Mouse (Mus musculus) heart, postnatal 0 days (tissue): ENCODE measurements around the gene Gm49325. TPM values are rescaled to one million over a fixed set of nuclear protein-coding genes. Genes with fewer than 3 reads are reported as not detected.

Experiments
- ATAC-seq: fragments of 200-750 bp; cut with Nextera tagmentation; 2 replicates; pipeline ENCODE4 v1.8.0; 2017; ENCODE audit warnings: low read depth, moderate number of reproducible peaks, moderate library complexity; ENCODE audit not compliant: insufficient read depth
- DNase-seq: peaks from one replicate; pipeline ENCODE4 v3.0.0-alpha.2; 2016; ENCODE audit warnings: low spot score
- H3K27ac ChIP-seq: fragments of 300-500 bp; sonication (generic); 2 replicates; pipeline ENCODE4 v1.5.1; 2014; ENCODE audit warnings: low read depth, mild to moderate bottlenecking
- H3K27me3 ChIP-seq: fragments of 300-500 bp; sonication (generic); 2 replicates; pipeline ENCODE4 v1.6.1; 2014; ENCODE audit warnings: low read length, mixed read lengths; ENCODE audit not compliant: control insufficient read depth, insufficient read depth
- H3K36me3 ChIP-seq: fragments of 300-500 bp; sonication (generic); replicated peaks from 2 replicates; pipeline ENCODE4 v1.6.1; 2014; ENCODE audit warnings: low read length, mixed read lengths; ENCODE audit not compliant: control insufficient read depth, insufficient read depth
- H3K4me1 ChIP-seq: fragments of 300-500 bp; sonication (generic); 2 replicates; pipeline ENCODE4 v1.6.1; 2014; ENCODE audit warnings: antibody characterized with exemption; ENCODE audit not compliant: control insufficient read depth, insufficient read depth
- H3K4me2 ChIP-seq: fragments of 300-500 bp; sonication (generic); 2 replicates; pipeline ENCODE4 v1.6.1; 2014; ENCODE audit warnings: low read depth, mild to moderate bottlenecking, low read length, moderate library complexity
- H3K4me3 ChIP-seq: fragments of 300-500 bp; sonication (generic); 2 replicates; pipeline ENCODE4 v1.5.1; 2014; ENCODE audit warnings: low read depth, low read length
- H3K9ac ChIP-seq: fragments of 300-500 bp; sonication (generic); replicated peaks from 2 replicates; pipeline ENCODE4 v1.6.1; 2014; ENCODE audit warnings: low read depth, low read length, mixed read lengths
- H3K9me3 ChIP-seq: fragments of 300-500 bp; sonication (generic); replicated peaks from 2 replicates; pipeline ENCODE4 v1.6.1; 2016; ENCODE audit warnings: low read length; ENCODE audit not compliant: control insufficient read depth
- CTCF ChIP-seq: IDR thresholded peaks from 2 replicates; pipeline ENCODE4 v1.5.1; 2016; ENCODE audit warnings: antibody characterized with exemption, control low read depth, low read depth
- EP300 ChIP-seq: IDR thresholded peaks from 2 replicates; pipeline ENCODE4 v1.6.1; 2016; ENCODE audit warnings: antibody characterized with exemption, low read depth
- WGBS: fragments of 180-500 bp; shearing (Covaris S2); extraction: QIAGEN DNeasy Blood & Tissue Kit; methylation state at CpG from one replicate; pipeline ENCODE4 v1.1.7; 2014; 5-methylcytosine and 5-hydroxymethylcytosine counted together
- polyA plus RNA-seq: library from polyadenylated mRNA; unstranded; fragments of >200 nt; fragmentation: Nextera tagmentation; extraction: Ambion mirVana; gene quantifications from 2 replicates; pipeline ENCODE4 v1.2.1, GENCODE M21; 2015
- total RNA-seq: library from RNA; depleted of rRNA; stranded (reverse); fragments of >200 nt; gene quantifications from 2 replicates; pipeline ENCODE4 v1.2.3, GENCODE M21; 2014; ENCODE audit warnings: low replicate concordance

Gm49325 gene
- total and polyA plus RNA-seq, 2 experiments from 2014 or later: 13.7 TPM; not detected in 1

DNA sequence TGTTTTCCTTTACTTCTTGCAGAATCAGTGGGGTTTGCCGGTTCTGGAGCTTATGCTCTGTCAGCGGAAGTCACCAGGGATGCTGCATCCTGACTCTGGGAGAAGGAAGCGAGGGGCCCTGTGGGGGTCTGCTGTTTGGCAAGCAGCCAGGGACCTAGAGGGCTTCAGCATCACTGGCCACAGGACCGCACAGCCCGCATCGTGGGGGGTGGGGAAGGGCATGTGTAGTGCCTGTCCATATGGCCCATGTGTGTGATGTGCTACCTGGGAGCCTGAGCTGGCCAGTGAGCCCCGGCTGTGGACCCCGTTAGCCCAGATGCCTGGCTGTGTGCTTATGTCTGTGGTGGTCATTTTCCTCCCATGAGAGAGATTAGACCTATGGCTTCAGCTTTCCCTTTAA, 16.2 kb upstream of the Gm49325 start:
- WGBS: 65% methylated on average over 8 of the region's 8 CpGs
- Histone ChIP-seq H3K4me2 (peak overlapping the region; percentile 30; the same call in 1 of the 2 replicates), H3K9me3 (no peaks in the 10 kb centered on the region), H3K9ac (no peak overlapping the region), H3K27ac (peak overlapping the region; percentile 8), H3K4me3 (no peak overlapping the region), H3K4me1 (peaks cover 19% of the 10 kb centered on the region; the same call in 1 of the 2 replicates), H3K27me3 (no peaks in the 10 kb centered on the region), H3K36me3 (peaks cover 66% of the 10 kb centered on the region)
- ATAC-seq: no peak
- no peak for TF ChIP-seq EP300
- no peak for TF ChIP-seq CTCF
- DNase-seq: no peak

DNA sequence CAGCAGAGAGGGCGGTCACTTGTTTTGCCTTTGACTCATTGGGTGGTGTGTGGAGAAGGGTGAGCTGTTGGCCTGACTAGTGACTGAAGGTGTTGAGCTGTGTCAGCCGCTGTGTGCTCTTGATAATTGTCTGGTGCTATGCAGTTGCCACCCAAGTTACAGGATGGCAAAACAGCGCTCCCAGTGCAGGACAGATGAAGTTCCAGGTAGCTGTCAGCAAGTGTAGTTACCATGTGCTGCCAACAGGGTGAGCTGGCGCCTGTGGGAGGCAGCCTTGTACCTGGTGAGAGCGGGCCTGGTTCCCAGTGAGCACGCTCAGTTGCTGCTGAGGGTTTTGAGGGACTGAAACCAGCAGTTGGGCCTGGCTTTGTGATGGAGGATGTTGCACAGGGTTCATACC, 15.2 kb upstream of the Gm49325 start:
- Histone ChIP-seq H3K9me3 (no peaks in the 10 kb centered on the region), H3K36me3 (peaks cover 76% of the 10 kb centered on the region), H3K27me3 (no peaks in the 10 kb centered on the region), H3K4me1 (peaks cover 19% of the 10 kb centered on the region; the same call in 1 of the 2 replicates), H3K27ac (0 out of 2 replicates have a peak overlapping the region, but pooled peaks have one; percentile 43), H3K4me2 (no peak overlapping the region), H3K4me3 (no peak overlapping the region), H3K9ac (no peak overlapping the region)
- DNase-seq: peak; percentile 70
- peak; percentile 82 for ATAC-seq
- TF ChIP-seq CTCF (peak; percentile 78), EP300 (no peak)
- WGBS: 45% methylated on average over 6 of the region's 6 CpGs

DNA sequence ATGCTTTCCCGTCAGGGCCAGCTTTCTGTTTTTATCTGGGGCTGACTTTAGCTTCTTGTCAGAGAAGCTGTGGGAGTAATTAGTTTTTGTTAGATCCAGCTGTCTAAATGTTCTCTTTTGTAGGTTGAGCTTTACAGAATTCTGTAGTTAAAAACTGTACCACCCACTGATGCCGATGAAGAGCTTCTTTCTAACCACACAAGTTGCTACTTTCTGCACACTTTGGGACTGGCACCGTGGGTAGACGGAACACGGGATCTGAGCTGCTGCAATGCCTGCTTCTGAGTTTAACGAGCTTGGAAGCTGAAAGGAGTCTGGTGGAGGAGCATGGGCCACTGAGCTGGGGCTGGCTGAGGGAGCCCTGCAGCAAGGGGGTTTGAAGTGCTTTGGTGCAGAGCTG, 14.5 kb upstream of the Gm49325 start:
- no peak for TF ChIP-seq EP300
- TF ChIP-seq CTCF: no peak
- ATAC-seq (no peak), DNase-seq (no peak)
- Histone ChIP-seq H3K9me3 (no peaks in the 10 kb centered on the region), H3K4me3 (no peak overlapping the region), H3K36me3 (peaks cover 84% of the 10 kb centered on the region), H3K4me1 (peaks cover 15% of the 10 kb centered on the region; the same call in 1 of the 2 replicates), H3K27ac (no peak overlapping the region), H3K27me3 (no peaks in the 10 kb centered on the region), H3K4me2 (no peak overlapping the region), H3K9ac (no peak overlapping the region)
- WGBS: 73% methylated on average over 6 of the region's 6 CpGs

DNA sequence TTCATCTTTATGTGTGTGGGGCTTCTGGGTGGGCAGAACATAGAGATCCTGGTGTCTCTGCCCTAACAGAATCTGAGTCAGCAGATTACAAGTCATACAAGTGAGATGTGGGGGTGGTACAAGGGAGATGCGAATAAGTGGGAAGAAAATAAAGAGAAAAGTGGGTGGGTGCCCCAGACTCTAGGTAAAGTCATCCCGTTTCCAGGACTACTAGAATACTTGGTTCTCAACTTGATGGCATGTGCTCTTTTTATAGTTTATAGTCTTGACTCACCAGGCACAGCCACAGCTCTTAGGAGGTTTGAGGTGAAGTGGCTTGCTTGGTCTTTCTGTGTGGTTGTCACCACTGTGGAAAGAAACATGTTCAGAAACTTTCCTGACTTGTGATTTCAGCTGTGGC, 9.9 kb upstream of the Gm49325 start:
- Histone ChIP-seq H3K9me3 (no peaks in the 10 kb centered on the region), H3K9ac (no peak overlapping the region), H3K27ac (no peak overlapping the region), H3K4me3 (no peak overlapping the region), H3K4me1 (no peaks in the 10 kb centered on the region), H3K27me3 (no peaks in the 10 kb centered on the region), H3K4me2 (no peak overlapping the region), H3K36me3 (peaks cover 82% of the 10 kb centered on the region)
- ATAC-seq (no peak), DNase-seq (no peak)
- TF ChIP-seq CTCF (no peak), EP300 (no peak)
- WGBS: 86% methylated on average over 2 of the region's 2 CpGs

DNA sequence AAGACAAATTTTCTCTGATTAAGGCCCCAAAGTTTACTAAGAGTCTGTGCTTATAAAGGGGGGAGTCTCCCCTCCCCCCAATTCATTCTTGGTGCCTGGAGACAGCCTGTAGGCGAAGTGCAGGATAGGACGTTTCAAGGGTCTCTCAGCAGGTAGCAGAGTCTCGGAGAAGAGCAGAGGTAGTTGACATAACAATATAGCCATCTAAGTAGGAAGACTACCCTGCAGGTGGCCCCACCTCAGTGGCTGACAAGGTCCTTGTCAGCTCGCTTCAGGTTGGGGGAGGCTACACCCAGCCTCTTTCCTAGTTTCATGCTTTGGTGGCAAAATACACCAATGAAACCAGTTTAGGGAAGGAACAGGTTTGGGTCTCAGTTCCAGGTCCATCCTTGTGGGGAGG, 3.0 kb upstream of the Gm49325 start:
- no peak overlapping the region for H3K9ac ChIP-seq
- no peaks in the 10 kb centered on the region for H3K9me3 ChIP-seq
- 57% methylated on average over 4 of the region's 4 CpGs for WGBS
- H3K36me3 ChIP-seq: peaks cover 15% of the 10 kb centered on the region
- no peak overlapping the region for H3K27ac ChIP-seq
- ATAC-seq (no peak), DNase-seq (no peak)
- H3K4me3 ChIP-seq: no peak overlapping the region
- H3K4me2 ChIP-seq: no peak overlapping the region
- H3K27me3 ChIP-seq: no peaks in the 10 kb centered on the region
- TF ChIP-seq EP300 (no peak), CTCF (no peak)
- peaks cover 8% of the 10 kb centered on the region for H3K4me1 ChIP-seq

DNA sequence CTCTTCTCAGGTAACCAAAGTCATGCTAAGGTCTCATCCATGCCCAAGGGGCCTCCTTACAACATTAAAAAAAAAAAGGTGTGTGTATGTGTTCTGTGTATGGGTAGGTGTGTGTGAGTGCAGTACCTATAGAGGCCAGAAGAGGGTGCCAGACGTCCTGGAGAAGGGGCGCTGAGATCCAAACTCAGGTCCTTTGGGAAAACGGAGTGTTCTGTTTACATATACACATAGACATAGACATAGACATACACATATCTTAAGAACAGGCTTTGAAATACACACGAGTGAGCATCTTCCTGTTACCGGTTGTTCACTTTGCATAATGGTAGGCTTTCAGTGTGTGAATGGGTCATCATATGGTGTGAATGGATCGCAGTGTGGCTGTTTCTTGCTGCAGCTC, 1.9 kb upstream of the Gm49325 start:
- no peak overlapping the region for H3K4me2 ChIP-seq
- H3K27ac ChIP-seq: no peak overlapping the region
- TF ChIP-seq EP300 (no peak), CTCF (no peak; the same call in 1 of the 2 replicates)
- no peak for DNase-seq
- H3K9ac ChIP-seq: no peak overlapping the region
- H3K4me1 ChIP-seq: peaks cover 8% of the 10 kb centered on the region
- no peaks in the 10 kb centered on the region for H3K9me3 ChIP-seq
- H3K36me3 ChIP-seq: peaks cover 4% of the 10 kb centered on the region
- 91% methylated on average over 6 of the region's 6 CpGs for WGBS
- no peak for ATAC-seq
- no peak overlapping the region for H3K4me3 ChIP-seq
- H3K27me3 ChIP-seq: no peaks in the 10 kb centered on the region
